Mouse (Mus musculus) CH12.LX (cell line): ENCODE results near the gene Pip5k1c. TPM values are rescaled to one million over a fixed set of nuclear protein-coding genes. Genes with fewer than 3 reads are reported as not detected.

Source experiments
- DNase-seq: peaks from one replicate; pipeline ENCODE4 v3.0.0-alpha.2; 2013; ENCODE audit errors: extremely low read depth
- H3K27ac ChIP-seq: 2 replicates; pipeline ENCODE4 v1.5.1; 2012; ENCODE audit warnings: low read depth, mild to moderate bottlenecking, control low read depth, moderate library complexity; ENCODE audit not compliant: insufficient read depth
- H3K27me3 ChIP-seq: replicated peaks from 2 replicates; pipeline ENCODE3; 2012; ENCODE audit warnings: inconsistent platforms
- H3K36me3 ChIP-seq, 2 experiments: replicated peaks in 1 of 2; 2 replicates each; pipeline versions ENCODE3 to v1.6.1; 2012; ENCODE audit warnings: inconsistent platforms in 1 of 2, low read length in 1 of 2, mild to moderate bottlenecking in 1 of 2, mixed read lengths in 1 of 2, moderate library complexity in 1 of 2; ENCODE audit not compliant: control insufficient read depth in 1 of 2, insufficient read depth in 1 of 2
- H3K4me1 ChIP-seq, 2 experiments: 2 replicates each; pipeline ENCODE4 v1.6.1; 2012; ENCODE audit warnings: inconsistent platforms in 1 of 2, moderate library complexity in 1 of 2; ENCODE audit not compliant: insufficient read depth in 2 of 2, control insufficient read depth in 1 of 2
- H3K4me2 ChIP-seq: 2 replicates; pipeline ENCODE4 v1.6.1; 2012; ENCODE audit warnings: low read depth, mild to moderate bottlenecking, control low read depth; ENCODE audit not compliant: poor library complexity, insufficient read depth, severe bottlenecking
- H3K4me3 ChIP-seq, 3 experiments: fragments of 150-350 bp in 1 of 3; sonication (generic) in 1 of 3; replicated peaks in 1 of 3; 2 replicates each; pipeline versions ENCODE3 to v1.5.1; 2011 to 2012; ENCODE audit warnings: low read depth in 2 of 3, low read length in 2 of 3, mild to moderate bottlenecking in 2 of 3, moderate library complexity in 2 of 3, control low read depth in 1 of 3, improper control_type of control experiment in 1 of 3, inconsistent platforms in 1 of 3, mixed read lengths in 1 of 3; ENCODE audit not compliant: poor library complexity in 1 of 3
- H3K79me2 ChIP-seq: replicated peaks from 2 replicates; pipeline ENCODE4 v1.6.1; 2012; ENCODE audit warnings: mild to moderate bottlenecking, moderate library complexity; ENCODE audit not compliant: control insufficient read depth, poor library complexity, insufficient read depth, severe bottlenecking; ENCODE audit errors: extremely low read depth
- H3K9ac ChIP-seq: 2 replicates; pipeline ENCODE4 v1.6.1; 2012; ENCODE audit warnings: low read depth, mild to moderate bottlenecking, control low read depth, moderate library complexity; ENCODE audit not compliant: insufficient read depth
- H3K9me3 ChIP-seq: replicated peaks from 2 replicates; pipeline ENCODE3; 2012; ENCODE audit warnings: low read length, inconsistent platforms, mixed read lengths
- BHLHE40 ChIP-seq: IDR thresholded peaks from 2 replicates; pipeline ENCODE4 v1.6.1; 2011; ENCODE audit warnings: mild to moderate bottlenecking, low read depth, low read length, improper control_type of control experiment
- CHD1 ChIP-seq: IDR thresholded peaks from 2 replicates; pipeline ENCODE4 v1.6.1; 2012; ENCODE audit warnings: low read depth, low read length, improper control_type of control experiment, inconsistent platforms
- CTCF ChIP-seq, 2 experiments: IDR thresholded peaks in 1 of 2; conservative IDR thresholded peaks in 1 of 2; 2 replicates each; pipeline ENCODE4 v1.5.1; 2011 to 2012; ENCODE audit warnings: low read depth in 2 of 2, low read length in 2 of 2, improper control_type of control experiment in 1 of 2, inconsistent platforms in 1 of 2, mild to moderate bottlenecking in 1 of 2, moderate library complexity in 1 of 2
- E2F4 ChIP-seq: IDR thresholded peaks from 2 replicates; pipeline ENCODE4 v1.6.1; 2011; ENCODE audit warnings: low read depth, low read length, improper control_type of control experiment; ENCODE audit not compliant: insufficient replicate concordance
- ELF1 ChIP-seq: IDR thresholded peaks from 2 replicates; pipeline ENCODE4 v1.6.1; 2014; ENCODE audit warnings: low read depth, mild to moderate bottlenecking, inconsistent platforms, low read length, improper control_type of control experiment
- EP300 ChIP-seq: IDR thresholded peaks from 2 replicates; pipeline ENCODE4 v1.6.1; 2011; ENCODE audit warnings: low read length, improper control_type of control experiment
- ETS1 ChIP-seq: conservative IDR thresholded peaks from 2 replicates; pipeline ENCODE4 v1.6.1; 2012; ENCODE audit warnings: low read depth, mild to moderate bottlenecking, inconsistent platforms, low read length, improper control_type of control experiment, moderate library complexity
- GABPA ChIP-seq: IDR thresholded peaks from 2 replicates; pipeline ENCODE4 v1.6.1; 2012; ENCODE audit warnings: low read depth, low read length, improper control_type of control experiment, inconsistent platforms; ENCODE audit not compliant: insufficient replicate concordance
- HCFC1 ChIP-seq: IDR thresholded peaks from 2 replicates; pipeline ENCODE4 v1.6.1; 2012; ENCODE audit warnings: low read depth, mild to moderate bottlenecking, inconsistent platforms, low read length, improper control_type of control experiment
- IRF4 ChIP-seq: IDR thresholded peaks from 2 replicates; pipeline ENCODE4 v1.6.1; 2014; ENCODE audit warnings: low read depth, mild to moderate bottlenecking, inconsistent platforms, low read length, improper control_type of control experiment
- JUND ChIP-seq: conservative IDR thresholded peaks from 2 replicates; pipeline ENCODE4 v1.6.1; 2011; ENCODE audit warnings: low read depth, low read length, improper control_type of control experiment
- KAT2A ChIP-seq: IDR thresholded peaks from 2 replicates; pipeline ENCODE4 v1.6.1; 2012; ENCODE audit warnings: low read length, improper control_type of control experiment, inconsistent platforms; ENCODE audit not compliant: insufficient replicate concordance
- MAX ChIP-seq: IDR thresholded peaks from 2 replicates; pipeline ENCODE4 v1.6.1; 2011; ENCODE audit warnings: low read length, improper control_type of control experiment
- MEF2A ChIP-seq: IDR thresholded peaks from 2 replicates; pipeline ENCODE4 v1.6.1; 2014; ENCODE audit warnings: low read depth, mild to moderate bottlenecking, inconsistent platforms, low read length, improper control_type of control experiment, borderline replicate concordance
- MYC ChIP-seq: IDR thresholded peaks from 2 replicates; pipeline ENCODE4 v1.6.1; 2011; ENCODE audit warnings: low read depth, mild to moderate bottlenecking, improper control_type of control experiment, low read length
- NRF1 ChIP-seq: IDR thresholded peaks from 2 replicates; pipeline ENCODE4 v1.6.1; 2014; ENCODE audit warnings: low read depth, mild to moderate bottlenecking, inconsistent platforms, low read length, improper control_type of control experiment, moderate library complexity
- POLR2AphosphoS2 ChIP-seq: IDR thresholded peaks from 2 replicates; pipeline ENCODE4 v1.6.1; 2011; ENCODE audit warnings: low read depth, low read length, improper control_type of control experiment
- RAD21 ChIP-seq: IDR thresholded peaks from 2 replicates; pipeline ENCODE4 v1.6.1; 2011; ENCODE audit warnings: low read depth, mild to moderate bottlenecking, low read length, improper control_type of control experiment, moderate library complexity
- SMC3 ChIP-seq: IDR thresholded peaks from 2 replicates; pipeline ENCODE4 v1.6.1; 2011; ENCODE audit warnings: low read depth, low read length, improper control_type of control experiment
- TCF12 ChIP-seq: IDR thresholded peaks from 2 replicates; pipeline ENCODE4 v1.6.1; 2014; ENCODE audit warnings: low read depth, mild to moderate bottlenecking, inconsistent platforms, low read length, improper control_type of control experiment
- UBTF ChIP-seq: IDR thresholded peaks from 2 replicates; pipeline ENCODE4 v1.6.1; 2012; ENCODE audit warnings: low read depth, mild to moderate bottlenecking, inconsistent platforms, low read length, improper control_type of control experiment, moderate library complexity
- USF2 ChIP-seq: conservative IDR thresholded peaks from 2 replicates; pipeline ENCODE4 v1.6.1; 2011; ENCODE audit warnings: low read depth, low read length, improper control_type of control experiment
- ZC3H11A ChIP-seq: IDR thresholded peaks from 2 replicates; pipeline ENCODE4 v1.6.1; 2012; ENCODE audit warnings: low read depth, mild to moderate bottlenecking, inconsistent platforms, low read length, improper control_type of control experiment
- ZKSCAN1 ChIP-seq: IDR thresholded peaks from 2 replicates; pipeline ENCODE4 v1.6.1; 2012; ENCODE audit warnings: low read depth, inconsistent platforms, low read length, improper control_type of control experiment, borderline replicate concordance
- ZMIZ1 ChIP-seq: IDR thresholded peaks from 2 replicates; pipeline ENCODE4 v1.6.1; 2012; ENCODE audit warnings: low read depth, mild to moderate bottlenecking, inconsistent platforms, low read length, improper control_type of control experiment
- ZNF384 ChIP-seq: IDR thresholded peaks from 2 replicates; pipeline ENCODE4 v1.6.1; 2012; ENCODE audit warnings: low read depth, low read length, improper control_type of control experiment, inconsistent platforms
- dilution Hi-C: fragments of 300-500 bp; cut with MboI; formaldehyde crosslinking; loops from 2 replicates; pipeline ENCODE4 v1.14.3; 2020; ENCODE audit warnings: low sequenced_read_pairs; ENCODE audit not compliant: extremely low pct_unique_long_range_greater_than_20kb, extremely low pct_ligation_motif_present
- in situ Hi-C: fragments of 300-500 bp; cut with MboI; formaldehyde crosslinking; loops from 3 replicates; pipeline ENCODE4 v1.14.3; 2019; ENCODE audit warnings: low sequenced_read_pairs, low pct_ligation_motif_present, low pct_unique_long_range_greater_than_20kb, mixed read lengths
- polyA plus RNA-seq: library from polyadenylated mRNA; unstranded; fragments of >175 nt; gene quantifications from 2 replicates; pipeline ENCODE4 v1.2.1, GENCODE M21; 2012; ENCODE audit warnings: low read depth; ENCODE audit not compliant: insufficient read length
- total RNA-seq, 2 experiments: library from RNA; depleted of rRNA; stranded (reverse); fragments of 300-350 nt in 1 of 2; fragments of >200 nt in 1 of 2; gene quantifications; 2 replicates each; pipeline ENCODE4 v1.2.3; 2012 to 2014

Gene Pip5k1c
- total and polyA plus RNA-seq, 3 experiments = 11.4 to 51.4 (median 12.6) TPM

DNA sequence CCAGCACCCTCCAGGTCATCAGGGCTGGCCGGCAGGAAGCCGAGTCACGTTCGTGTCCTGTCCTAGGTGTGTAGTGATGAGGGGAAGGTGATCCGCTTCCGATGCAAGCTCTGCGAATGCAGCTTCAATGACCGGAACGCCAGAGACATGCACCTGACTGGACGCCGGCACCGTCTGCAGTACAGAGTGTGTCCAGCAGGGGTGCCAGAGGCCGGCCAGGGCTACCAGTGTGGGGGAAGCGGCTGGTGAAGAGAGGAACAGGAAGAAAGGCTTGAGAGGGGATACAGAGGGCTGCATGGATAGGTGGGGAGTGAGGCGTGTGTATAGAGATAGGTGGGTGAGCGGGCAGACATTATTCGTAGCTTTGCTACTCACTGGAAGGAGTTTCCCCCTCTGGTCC, 48.2 kb upstream of the Pip5k1c start (continued):
- TF ChIP-seq CHD1 = no peak
- TF ChIP-seq TCF12 = no peak
- no peak for TF ChIP-seq GABPA
- no peak for TF ChIP-seq NRF1
- TF ChIP-seq, all 38 proteins: peak for 13

DNA sequence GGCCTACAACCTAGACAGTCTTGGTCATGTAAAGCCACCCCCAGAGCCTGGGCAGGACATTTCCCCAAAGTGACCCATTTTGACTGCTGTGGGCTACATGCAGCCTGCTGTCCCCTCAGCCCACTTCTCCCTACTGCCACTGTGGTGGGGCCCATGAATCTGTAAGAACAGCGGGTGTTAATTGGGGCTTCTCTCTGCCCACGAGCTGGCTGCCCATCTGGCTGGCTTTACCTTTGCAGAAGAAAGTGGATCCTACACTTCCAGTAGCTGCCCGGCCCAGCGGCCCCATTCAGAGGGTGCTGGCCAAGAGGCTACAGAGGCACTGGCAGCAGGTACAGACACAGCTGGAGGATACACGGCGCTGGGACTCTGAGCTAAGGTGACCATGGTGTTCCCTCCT, 47.6 kb upstream of the Pip5k1c start:
- no peak for TF ChIP-seq CTCF (conservative IDR thresholded peaks at IDR 0.05 in 1 of 2, IDR thresholded peaks at IDR 0.05 in 1 of 2; ENCODE audit: low read depth in 2 of 2, low read length in 2 of 2)
- TF ChIP-seq GABPA = no peak
- no peak for TF ChIP-seq NRF1
- no peak for TF ChIP-seq KAT2A
- TF ChIP-seq EP300 = no peak
- no peak for TF ChIP-seq JUND
- TF ChIP-seq CHD1 = no peak
- no peak for TF ChIP-seq SMC3
- no peak for TF ChIP-seq E2F4
- TF ChIP-seq ETS1 = no peak
- no peak for TF ChIP-seq USF2
- TF ChIP-seq BHLHE40 = no peak
- no peak for TF ChIP-seq ZNF384
- TF ChIP-seq ZMIZ1 = no peak
- no peak for TF ChIP-seq IRF4
- no peak for TF ChIP-seq ELF1
- no peak for TF ChIP-seq POLR2AphosphoS2
- no peak for TF ChIP-seq ZKSCAN1
- Histone ChIP-seq H3K27ac (no peak overlapping the region), H3K4me3 (no peak overlapping the region), H3K79me2 (no peaks in the 10 kb centered on the region), H3K9me3 (no peaks in the 10 kb centered on the region), H3K36me3 (peaks cover 21 to 73% of the 10 kb centered on the region in 2 experiments), H3K4me2 (no peak overlapping the region), H3K9ac (no peak overlapping the region), H3K4me1 (peaks cover 16 to 25% of the 10 kb centered on the region in 2 experiments), H3K27me3 (no peaks in the 10 kb centered on the region)
- DNase-seq = no peak
- in situ Hi-C loops = no loop called here
- dilution Hi-C loops = no loop called here

DNA sequence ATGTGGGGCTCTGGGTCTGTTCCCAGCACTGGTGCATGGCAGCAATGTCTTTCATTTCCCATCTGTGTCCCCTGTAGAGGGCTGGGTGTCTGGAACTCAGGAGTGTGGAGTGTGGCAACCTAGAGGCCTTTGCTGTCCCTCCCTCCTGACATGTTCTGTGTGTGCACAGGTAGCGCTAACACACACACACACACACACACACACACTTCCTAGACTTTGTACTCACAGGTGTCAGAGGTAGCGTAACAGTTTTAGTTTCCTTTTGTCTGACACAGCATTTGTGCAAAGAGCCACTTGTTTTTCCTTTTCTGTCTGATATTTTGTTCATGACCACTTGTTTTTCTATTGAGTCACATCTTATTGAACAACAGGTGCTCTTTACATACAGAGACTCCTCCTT, 45.0 kb upstream of the Pip5k1c start:
- no peaks in the 10 kb centered on the region for H3K9me3 ChIP-seq
- DNase-seq = no peak
- H3K4me2 ChIP-seq = no peak overlapping the region
- dilution Hi-C loops = no loop called here
- no peaks in the 10 kb centered on the region for H3K79me2 ChIP-seq
- peaks cover 26 to 79% of the 10 kb centered on the region in 2 experiments for H3K36me3 ChIP-seq
- in situ Hi-C loops = no loop called here
- H3K4me1 ChIP-seq = peaks cover 16 to 22% of the 10 kb centered on the region in 2 experiments
- no peak overlapping the region for H3K9ac ChIP-seq
- no peak for TF ChIP-seq MEF2A
- TF ChIP-seq ZMIZ1 = no peak
- TF ChIP-seq ZC3H11A = no peak
- TF ChIP-seq GABPA = no peak
- TF ChIP-seq RAD21 = no peak
- no peak for TF ChIP-seq TCF12
- no peak for TF ChIP-seq HCFC1
- no peak for TF ChIP-seq UBTF
- no peak for TF ChIP-seq ZNF384
- no peak for TF ChIP-seq MYC
- no peak for TF ChIP-seq ZKSCAN1
- no peak for TF ChIP-seq MAX
- no peak for TF ChIP-seq CTCF (conservative IDR thresholded peaks at IDR 0.05 in 1 of 2, IDR thresholded peaks at IDR 0.05 in 1 of 2; ENCODE audit: low read depth in 2 of 2, low read length in 2 of 2)
- no peak for TF ChIP-seq BHLHE40
- TF ChIP-seq SMC3 = no peak
- no peak for TF ChIP-seq POLR2AphosphoS2
- no peaks in the 10 kb centered on the region for H3K27me3 ChIP-seq
- H3K27ac ChIP-seq = no peak overlapping the region
- no peak overlapping the region for H3K4me3 ChIP-seq
